Mouse (Mus musculus): ENCODE results near the gene Azi2. TPM values are rescaled to one million over a fixed set of nuclear protein-coding genes. Genes with fewer than 3 reads are reported as not detected.

The Azi2 gene
- polyA plus RNA-seq (2014; fragmentation: Nextera tagmentation; extraction: Ambion mirVana) = 85.1 and 91.7 TPM in 2 replicates

DNA sequence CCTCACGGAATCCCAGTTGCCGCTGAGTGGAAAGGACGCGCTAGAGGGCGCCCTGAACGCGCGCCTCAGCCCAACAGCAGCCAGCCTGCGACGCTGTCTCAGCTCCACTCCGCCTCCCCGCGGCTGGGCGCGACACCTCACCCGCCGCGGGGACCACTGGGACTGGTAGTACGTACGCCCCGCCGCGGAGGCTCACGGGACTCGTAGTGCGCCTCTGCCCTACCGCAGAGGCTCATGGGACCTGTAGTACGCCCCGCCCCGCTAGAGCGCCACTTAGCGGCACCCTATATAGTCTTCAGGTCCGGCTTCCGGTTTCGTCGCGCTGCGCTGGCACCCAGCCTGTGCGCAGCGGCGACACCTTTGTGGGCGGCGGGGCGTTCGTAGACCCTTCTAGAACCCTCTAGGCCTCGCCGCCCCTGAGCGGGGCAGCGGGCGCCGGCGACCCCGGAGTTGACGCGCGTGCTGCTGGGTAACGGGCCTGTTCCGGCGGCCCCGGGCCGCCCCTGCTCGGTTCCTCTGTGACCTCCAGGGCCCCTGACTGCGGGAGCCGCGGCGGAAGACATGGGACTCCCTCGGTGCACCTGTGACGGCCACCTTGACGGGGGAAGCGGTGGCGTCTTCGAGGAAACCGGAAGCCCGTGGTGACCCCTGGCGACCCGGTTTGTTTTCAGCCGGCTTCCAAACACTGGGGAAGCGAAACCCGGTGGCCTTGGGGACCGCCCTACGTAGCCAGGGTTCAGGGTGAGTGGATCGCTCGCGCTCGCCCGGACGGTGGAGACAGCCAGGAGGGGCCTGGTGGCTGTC, at the start of gene Azi2:
Azi2 (plus strand) TSS at position 282 of the 804 bp plus-strand sequence.
- Histone ChIP-seq H3K9ac (replicated peaks; ENCODE audit: low read depth, low read length) (peak within 1 kb of the TSS; percentile 95), H3K27ac (ENCODE audit: low read depth, low read length) (peak within 1 kb of the TSS; percentile 97), H3K4me3 (ENCODE audit: low read depth, low read length) (peak within 1 kb of the TSS; percentile 78), H3K36me3 (ENCODE audit: control insufficient read depth, insufficient read depth, low read length) (no peaks in the 10 kb centered on the region), H3K4me1 (ENCODE audit: control insufficient read depth, insufficient read depth, low read length) (peaks cover 10% of the 10 kb centered on the region; the same call in 1 of the 2 replicates), H3K27me3 (ENCODE audit: control insufficient read depth, insufficient read depth, low read length) (no peaks in the 10 kb centered on the region), H3K9me3 (ENCODE audit: control insufficient read depth, low read length) (no peaks in the 10 kb centered on the region), H3K4me2 (ENCODE audit: low read depth, low read length) (peak within 1 kb of the TSS; percentile 78)
- ATAC-seq (ENCODE audit: low read depth) = peak; percentile 98
- WGBS = under 1% methylated on average over 87 of the region's 87 CpGs

DNA sequence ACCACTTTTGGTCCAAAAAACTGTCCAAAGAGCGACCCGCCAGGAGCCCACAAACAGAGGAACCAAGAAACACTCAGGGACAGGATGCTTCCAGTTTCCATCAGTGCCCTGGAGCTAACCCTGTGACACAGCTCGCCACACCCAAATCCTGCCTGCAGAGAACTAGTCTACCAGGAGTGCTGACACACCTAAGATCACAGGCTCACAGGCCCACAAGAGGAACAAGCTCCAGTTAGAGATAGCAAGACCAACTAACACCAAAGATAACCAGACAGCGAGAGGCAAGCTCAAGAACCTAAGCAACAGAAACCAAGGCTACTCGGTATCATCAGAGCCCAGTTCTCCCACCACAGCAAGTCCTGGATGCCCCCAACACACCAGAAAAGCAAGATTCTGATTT, 43.7 kb upstream of the Azi2 start:
- no peaks in the 10 kb centered on the region for H3K36me3 ChIP-seq (ENCODE audit: control insufficient read depth, insufficient read depth, low read length)
- H3K9me3 ChIP-seq (ENCODE audit: control insufficient read depth, low read length) = no peaks in the 10 kb centered on the region
- no peaks in the 10 kb centered on the region for H3K4me1 ChIP-seq (ENCODE audit: control insufficient read depth, insufficient read depth, low read length)
- no peak overlapping the region for H3K9ac ChIP-seq (replicated peaks; ENCODE audit: low read depth, low read length)
- no peak overlapping the region for H3K4me3 ChIP-seq (ENCODE audit: low read depth, low read length)
- no peaks in the 10 kb centered on the region for H3K27me3 ChIP-seq (ENCODE audit: control insufficient read depth, insufficient read depth, low read length)
- H3K4me2 ChIP-seq (ENCODE audit: low read depth, low read length) = no peak overlapping the region
- no peak overlapping the region for H3K27ac ChIP-seq (ENCODE audit: low read depth, low read length)
- WGBS = 97% methylated on average over 5 of the region's 5 CpGs
- no peak for ATAC-seq (ENCODE audit: low read depth)

DNA sequence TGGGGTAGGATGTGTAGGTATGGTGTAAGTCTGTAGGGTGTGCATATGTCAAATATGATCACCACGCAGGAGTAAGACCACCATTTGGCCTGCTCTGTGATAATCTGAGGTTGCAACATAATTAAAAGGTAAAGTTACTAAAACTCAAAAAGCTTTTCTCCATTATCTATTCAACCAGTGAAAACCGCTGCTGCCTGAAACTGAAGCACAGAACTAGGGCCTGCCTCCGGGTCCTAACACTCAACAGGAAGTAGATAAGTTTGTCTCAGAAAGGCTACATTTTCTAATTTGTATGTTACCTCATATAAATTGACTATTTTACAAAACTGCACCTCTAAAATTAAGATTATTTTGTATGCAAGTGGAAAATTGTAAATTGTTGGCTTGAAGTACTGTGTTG, 38.8 kb upstream of the Azi2 start:
- H3K27ac ChIP-seq (ENCODE audit: low read depth, low read length) = no peak overlapping the region
- no peaks in the 10 kb centered on the region for H3K9me3 ChIP-seq (ENCODE audit: control insufficient read depth, low read length)
- 91% methylated on average over 3 of the region's 3 CpGs for WGBS
- no peak overlapping the region for H3K4me3 ChIP-seq (ENCODE audit: low read depth, low read length)
- H3K27me3 ChIP-seq (ENCODE audit: control insufficient read depth, insufficient read depth, low read length) = no peaks in the 10 kb centered on the region
- H3K9ac ChIP-seq (replicated peaks; ENCODE audit: low read depth, low read length) = no peak overlapping the region
- H3K4me1 ChIP-seq (ENCODE audit: control insufficient read depth, insufficient read depth, low read length) = no peaks in the 10 kb centered on the region
- no peak for ATAC-seq (ENCODE audit: low read depth)
- no peaks in the 10 kb centered on the region for H3K36me3 ChIP-seq (ENCODE audit: control insufficient read depth, insufficient read depth, low read length)
- no peak overlapping the region for H3K4me2 ChIP-seq (ENCODE audit: low read depth, low read length)

DNA sequence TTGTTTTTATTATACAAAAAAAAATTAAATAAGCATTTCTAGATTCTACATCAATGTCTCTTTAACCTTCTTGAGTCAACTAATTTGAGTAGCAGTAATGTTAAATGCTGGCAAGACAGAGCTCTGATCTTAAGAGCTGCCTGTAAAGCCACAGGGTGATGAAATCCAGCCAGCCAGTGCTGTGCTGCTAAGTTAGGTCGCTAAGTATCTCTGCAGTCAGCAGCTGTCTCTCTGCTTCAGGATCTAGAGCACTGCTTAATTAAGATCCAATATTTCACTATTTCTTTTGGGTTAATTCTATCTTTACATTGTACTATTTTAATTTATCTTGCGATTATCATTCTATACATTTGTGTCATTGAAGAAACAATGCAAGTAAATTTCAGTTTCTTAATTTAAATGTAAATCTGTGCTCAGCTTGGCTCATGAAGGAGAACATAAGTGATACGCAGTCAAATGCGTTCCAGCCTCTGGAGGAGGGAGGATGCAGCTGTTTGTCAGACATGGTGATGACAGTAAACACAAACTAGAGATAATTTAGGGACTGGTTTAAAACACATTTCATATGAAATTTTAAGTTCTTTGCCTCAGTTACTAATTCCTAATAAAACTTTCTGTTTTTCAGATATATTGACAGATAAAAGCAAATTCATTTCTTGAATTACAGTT, 36.9 kb upstream of the Azi2 start:
- Histone ChIP-seq H3K27ac (ENCODE audit: low read depth, low read length) (no peak overlapping the region), H3K36me3 (ENCODE audit: control insufficient read depth, insufficient read depth, low read length) (no peaks in the 10 kb centered on the region), H3K4me1 (ENCODE audit: control insufficient read depth, insufficient read depth, low read length) (no peaks in the 10 kb centered on the region), H3K9me3 (ENCODE audit: control insufficient read depth, low read length) (no peaks in the 10 kb centered on the region), H3K4me3 (ENCODE audit: low read depth, low read length) (no peak overlapping the region), H3K4me2 (ENCODE audit: low read depth, low read length) (no peak overlapping the region), H3K27me3 (ENCODE audit: control insufficient read depth, insufficient read depth, low read length) (no peaks in the 10 kb centered on the region), H3K9ac (replicated peaks; ENCODE audit: low read depth, low read length) (no peak overlapping the region)
- WGBS = 69% methylated on average over 4 of the region's 4 CpGs
- no peak for ATAC-seq (ENCODE audit: low read depth)

- WGBS = 91% methylated on average over 4 of the region's 4 CpGs
- H3K4me2 ChIP-seq (ENCODE audit: low read depth, low read length) = no peak overlapping the region
- H3K9ac ChIP-seq (replicated peaks; ENCODE audit: low read depth, low read length) = no peak overlapping the region
- H3K27ac ChIP-seq (ENCODE audit: low read depth, low read length) = no peak overlapping the region
- no peak overlapping the region for H3K4me3 ChIP-seq (ENCODE audit: low read depth, low read length)
- no peaks in the 10 kb centered on the region for H3K36me3 ChIP-seq (ENCODE audit: control insufficient read depth, insufficient read depth, low read length)
- no peaks in the 10 kb centered on the region for H3K9me3 ChIP-seq (ENCODE audit: control insufficient read depth, low read length)
- no peak for ATAC-seq (ENCODE audit: low read depth)
- H3K27me3 ChIP-seq (ENCODE audit: control insufficient read depth, insufficient read depth, low read length) = no peaks in the 10 kb centered on the region
- H3K4me1 ChIP-seq (ENCODE audit: control insufficient read depth, insufficient read depth, low read length) = no peaks in the 10 kb centered on the region
Observed at GRCm38 (mm10) chr9:118003937-118004336, 36.4 kb upstream of the Azi2 start.

DNA sequence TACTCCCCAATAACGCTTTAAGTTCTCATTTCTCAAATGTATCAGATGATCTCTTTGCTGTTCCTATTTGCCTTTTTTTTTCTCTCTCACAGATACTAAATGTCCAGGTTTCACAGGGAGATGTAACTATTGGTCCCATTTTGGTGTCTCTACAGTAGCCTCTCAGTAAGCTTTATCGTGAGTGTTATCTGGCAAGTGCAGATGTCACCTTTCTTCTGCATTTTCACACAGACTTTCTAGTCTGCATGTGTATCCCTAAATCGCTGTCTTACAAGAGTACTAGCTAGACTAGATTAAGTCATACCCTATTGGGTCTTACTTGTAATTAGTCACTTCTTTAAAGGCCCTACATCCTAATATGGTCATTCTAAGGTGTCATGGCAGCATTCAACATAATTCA, 27.4 kb upstream of the Azi2 start:
- 93% methylated on average over 3 of the region's 3 CpGs for WGBS
- no peak for ATAC-seq (ENCODE audit: low read depth)
- no peaks in the 10 kb centered on the region for H3K9me3 ChIP-seq (ENCODE audit: control insufficient read depth, low read length)
- H3K4me3 ChIP-seq (ENCODE audit: low read depth, low read length) = no peak overlapping the region
- no peaks in the 10 kb centered on the region for H3K36me3 ChIP-seq (ENCODE audit: control insufficient read depth, insufficient read depth, low read length)
- H3K9ac ChIP-seq (replicated peaks; ENCODE audit: low read depth, low read length) = no peak overlapping the region
- H3K4me2 ChIP-seq (ENCODE audit: low read depth, low read length) = no peak overlapping the region
- no peaks in the 10 kb centered on the region for H3K4me1 ChIP-seq (ENCODE audit: control insufficient read depth, insufficient read depth, low read length)
- no peaks in the 10 kb centered on the region for H3K27me3 ChIP-seq (ENCODE audit: control insufficient read depth, insufficient read depth, low read length)
- H3K27ac ChIP-seq (ENCODE audit: low read depth, low read length) = no peak overlapping the region

DNA sequence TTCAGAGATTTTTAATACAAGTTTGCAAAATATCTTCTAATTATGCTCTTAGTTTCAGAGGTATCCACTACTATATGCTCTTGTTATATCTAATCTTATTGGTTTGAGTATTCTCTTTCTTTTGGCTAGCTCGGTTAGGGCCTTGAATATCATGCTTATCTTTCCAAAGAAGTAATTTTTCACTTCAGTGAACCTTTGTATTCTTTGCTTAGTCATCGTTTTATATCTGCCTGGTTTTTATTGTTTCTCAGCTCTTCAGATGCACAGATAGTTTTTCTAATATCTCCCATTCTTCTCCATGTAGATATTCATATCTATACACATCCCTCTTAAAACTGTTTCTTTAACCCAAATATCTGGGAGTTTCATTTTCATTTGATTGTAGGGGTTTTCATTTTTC, 15.3 kb upstream of the Azi2 start:
- 75% methylated on average over 2 of the region's 2 CpGs for WGBS
- no peaks in the 10 kb centered on the region for H3K36me3 ChIP-seq (ENCODE audit: control insufficient read depth, insufficient read depth, low read length)
- no peaks in the 10 kb centered on the region for H3K4me1 ChIP-seq (ENCODE audit: control insufficient read depth, insufficient read depth, low read length)
- H3K9ac ChIP-seq (replicated peaks; ENCODE audit: low read depth, low read length) = no peak overlapping the region
- H3K27me3 ChIP-seq (ENCODE audit: control insufficient read depth, insufficient read depth, low read length) = no peaks in the 10 kb centered on the region
- H3K4me3 ChIP-seq (ENCODE audit: low read depth, low read length) = no peak overlapping the region
- ATAC-seq (ENCODE audit: low read depth) = no peak
- H3K27ac ChIP-seq (ENCODE audit: low read depth, low read length) = no peak overlapping the region
- H3K4me2 ChIP-seq (ENCODE audit: low read depth, low read length) = no peak overlapping the region
- H3K9me3 ChIP-seq (ENCODE audit: control insufficient read depth, low read length) = no peaks in the 10 kb centered on the region

DNA sequence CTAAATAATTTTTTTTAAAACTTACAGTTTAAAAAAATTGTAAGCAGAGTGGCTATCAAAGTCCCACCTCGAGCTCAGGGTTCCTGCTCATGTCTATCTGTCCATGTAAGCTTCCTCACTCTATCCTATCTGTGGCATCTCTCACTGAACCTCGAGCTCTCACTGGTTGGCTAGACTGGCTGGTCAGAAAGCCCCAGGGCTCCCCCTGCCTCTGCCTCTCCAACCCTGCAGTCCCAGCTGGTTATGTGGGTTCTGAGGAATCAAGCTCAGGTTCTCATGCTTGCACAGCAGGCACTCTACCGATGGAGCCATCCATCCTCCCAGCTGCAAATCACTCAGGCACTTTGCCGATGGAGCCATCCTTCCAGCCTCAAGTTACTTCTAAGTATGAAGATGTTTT, 10.8 kb upstream of the Azi2 start:
- Histone ChIP-seq H3K4me3 (ENCODE audit: low read depth, low read length) (no peak overlapping the region), H3K9ac (replicated peaks; ENCODE audit: low read depth, low read length) (no peak overlapping the region), H3K4me2 (ENCODE audit: low read depth, low read length) (no peak overlapping the region), H3K9me3 (ENCODE audit: control insufficient read depth, low read length) (no peaks in the 10 kb centered on the region), H3K27ac (ENCODE audit: low read depth, low read length) (no peak overlapping the region), H3K36me3 (ENCODE audit: control insufficient read depth, insufficient read depth, low read length) (no peaks in the 10 kb centered on the region), H3K27me3 (ENCODE audit: control insufficient read depth, insufficient read depth, low read length) (no peaks in the 10 kb centered on the region), H3K4me1 (ENCODE audit: control insufficient read depth, insufficient read depth, low read length) (no peaks in the 10 kb centered on the region)
- WGBS = 52% methylated on average over 4 of the region's 4 CpGs
- no peak for ATAC-seq (ENCODE audit: low read depth)

DNA sequence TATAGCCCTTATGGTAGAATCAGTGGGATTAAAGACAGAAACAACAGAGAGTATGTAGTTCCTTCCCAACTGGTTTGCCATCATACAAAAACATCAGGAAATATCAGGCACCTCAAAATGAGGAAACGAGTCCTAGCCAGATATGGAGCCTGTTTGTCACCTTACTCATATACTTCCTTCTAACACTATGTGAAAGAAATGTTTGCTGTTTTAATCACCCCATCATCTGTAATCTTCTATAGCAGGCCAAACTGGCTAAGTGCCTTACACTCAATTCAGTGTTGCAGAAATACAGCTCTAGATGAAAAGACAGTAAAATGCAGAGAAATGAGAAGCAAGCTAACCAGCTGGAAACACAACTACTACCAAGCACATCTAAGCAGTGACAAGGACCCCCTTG, 10.0 kb upstream of the Azi2 start:
- no peak for ATAC-seq (ENCODE audit: low read depth)
- Histone ChIP-seq H3K4me3 (ENCODE audit: low read depth, low read length) (no peak overlapping the region), H3K27ac (ENCODE audit: low read depth, low read length) (no peak overlapping the region), H3K27me3 (ENCODE audit: control insufficient read depth, insufficient read depth, low read length) (no peaks in the 10 kb centered on the region), H3K9ac (replicated peaks; ENCODE audit: low read depth, low read length) (no peak overlapping the region), H3K4me1 (ENCODE audit: control insufficient read depth, insufficient read depth, low read length) (no peaks in the 10 kb centered on the region), H3K36me3 (ENCODE audit: control insufficient read depth, insufficient read depth, low read length) (no peaks in the 10 kb centered on the region), H3K4me2 (ENCODE audit: low read depth, low read length) (no peak overlapping the region), H3K9me3 (ENCODE audit: control insufficient read depth, low read length) (no peaks in the 10 kb centered on the region)
- WGBS = 91% methylated on average over 1 of the region's 1 CpGs
